Mouse (Mus musculus): Measurements from ENCODE around the gene Speer4f2. TPM values are rescaled to one million over a fixed set of nuclear protein-coding genes. Genes with fewer than 3 reads are reported as not detected.

The Speer4f2 gene
- polyA plus RNA-seq, 1 experiment = not detected

- H3ac ChIP-seq (ENCODE audit: control insufficient read depth, insufficient read length, low read depth) = no peak overlapping the region
- no peak for TF ChIP-seq FOSL1 (IDR thresholded peaks at IDR 0.05; ENCODE audit: insufficient read depth, low read length, poor library complexity, severe bottlenecking)
- TF ChIP-seq CTCF (IDR thresholded peaks at IDR 0.05; ENCODE audit: control insufficient read depth, insufficient read depth, insufficient read length) = no peak
- no peak for TF ChIP-seq USF1 (IDR thresholded peaks at IDR 0.05; ENCODE audit: low read depth)
- no peak for TF ChIP-seq MAX (IDR thresholded peaks at IDR 0.05)
- no peak for TF ChIP-seq MYOG (IDR thresholded peaks at IDR 0.05; ENCODE audit: control insufficient read depth, extremely low read depth, insufficient read length)
- TF ChIP-seq CEBPB (IDR thresholded peaks at IDR 0.05; ENCODE audit: low read depth) = no peak
- TF ChIP-seq MYOD1 (IDR thresholded peaks at IDR 0.05; ENCODE audit: control insufficient read depth, insufficient read length, low read depth) = no peak
- no peaks in the 10 kb centered on the region for H3K36me3 ChIP-seq (ENCODE audit: control insufficient read depth, insufficient read depth)
- H3K79me3 ChIP-seq (ENCODE audit: low read depth) = no peaks in the 10 kb centered on the region
- H3K27me3 ChIP-seq (ENCODE audit: control insufficient read depth, insufficient read depth, insufficient read length) = no peaks in the 10 kb centered on the region
- no peak overlapping the region for H3K4me3 ChIP-seq (ENCODE audit: insufficient read depth, poor library complexity, severe bottlenecking)
- no peaks in the 10 kb centered on the region for H3K79me2 ChIP-seq (ENCODE audit: control insufficient read depth, insufficient read depth)
Observed at GRCm38 (mm10) chr5:17391207-17391606, 18.2 kb downstream of the Speer4f2 start.

- Histone ChIP-seq H3K36me3 (ENCODE audit: control insufficient read depth, insufficient read depth) (no peaks in the 10 kb centered on the region), H3K79me3 (ENCODE audit: low read depth) (no peaks in the 10 kb centered on the region), H3ac (ENCODE audit: control insufficient read depth, insufficient read length, low read depth) (no peak overlapping the region), H3K4me3 (ENCODE audit: insufficient read depth, poor library complexity, severe bottlenecking) (no peak overlapping the region), H3K27me3 (ENCODE audit: control insufficient read depth, insufficient read depth, insufficient read length) (no peaks in the 10 kb centered on the region), H3K79me2 (ENCODE audit: control insufficient read depth, insufficient read depth) (no peaks in the 10 kb centered on the region)
- TF ChIP-seq USF1 (IDR thresholded peaks at IDR 0.05; ENCODE audit: low read depth) (no peak), MYOG (IDR thresholded peaks at IDR 0.05; ENCODE audit: control insufficient read depth, extremely low read depth, insufficient read length) (no peak), MYOD1 (IDR thresholded peaks at IDR 0.05; ENCODE audit: control insufficient read depth, insufficient read length, low read depth) (no peak), MAX (IDR thresholded peaks at IDR 0.05) (no peak), CEBPB (IDR thresholded peaks at IDR 0.05; ENCODE audit: low read depth) (no peak), FOSL1 (IDR thresholded peaks at IDR 0.05; ENCODE audit: insufficient read depth, low read length, poor library complexity, severe bottlenecking) (no peak), CTCF (IDR thresholded peaks at IDR 0.05; ENCODE audit: control insufficient read depth, insufficient read depth, insufficient read length) (no peak)
Observed at GRCm38 (mm10) chr5:17400571-17400970, 27.6 kb downstream of the Speer4f2 start.

GRCm38 (mm10) chr5:17401206-17402077, 28.5 kb downstream of the Speer4f2 start:
- Histone ChIP-seq H3ac (ENCODE audit: control insufficient read depth, insufficient read length, low read depth) (no peak overlapping the region), H3K79me2 (ENCODE audit: control insufficient read depth, insufficient read depth) (no peaks in the 10 kb centered on the region), H3K36me3 (ENCODE audit: control insufficient read depth, insufficient read depth) (no peaks in the 10 kb centered on the region), H3K79me3 (ENCODE audit: low read depth) (no peaks in the 10 kb centered on the region), H3K27me3 (ENCODE audit: control insufficient read depth, insufficient read depth, insufficient read length) (no peaks in the 10 kb centered on the region), H3K4me3 (ENCODE audit: insufficient read depth, poor library complexity, severe bottlenecking) (no peak overlapping the region)
- no peak for TF ChIP-seq MAX (IDR thresholded peaks at IDR 0.05)
- TF ChIP-seq CTCF (IDR thresholded peaks at IDR 0.05; ENCODE audit: control insufficient read depth, insufficient read depth, insufficient read length) = no peak
- no peak for TF ChIP-seq USF1 (IDR thresholded peaks at IDR 0.05; ENCODE audit: low read depth)
- no peak for TF ChIP-seq CEBPB (IDR thresholded peaks at IDR 0.05; ENCODE audit: low read depth)
- TF ChIP-seq FOSL1 (IDR thresholded peaks at IDR 0.05; ENCODE audit: insufficient read depth, low read length, poor library complexity, severe bottlenecking) = no peak

GRCm38 (mm10) chr5:17402330-17403125, 29.5 kb downstream of the Speer4f2 start:
- no peaks in the 10 kb centered on the region for H3K36me3 ChIP-seq (ENCODE audit: control insufficient read depth, insufficient read depth)
- H3K79me3 ChIP-seq (ENCODE audit: low read depth) = no peaks in the 10 kb centered on the region
- H3ac ChIP-seq (ENCODE audit: control insufficient read depth, insufficient read length, low read depth) = no peak overlapping the region
- no peaks in the 10 kb centered on the region for H3K79me2 ChIP-seq (ENCODE audit: control insufficient read depth, insufficient read depth)
- TF ChIP-seq USF1 (IDR thresholded peaks at IDR 0.05; ENCODE audit: low read depth) (no peak), CEBPB (IDR thresholded peaks at IDR 0.05; ENCODE audit: low read depth) (no peak), FOSL1 (IDR thresholded peaks at IDR 0.05; ENCODE audit: insufficient read depth, low read length, poor library complexity, severe bottlenecking) (no peak), MAX (IDR thresholded peaks at IDR 0.05) (no peak), CTCF (IDR thresholded peaks at IDR 0.05; ENCODE audit: control insufficient read depth, insufficient read depth, insufficient read length) (no peak), MYOD1 (IDR thresholded peaks at IDR 0.05; ENCODE audit: control insufficient read depth, insufficient read length, low read depth) (no peak), MYOG (IDR thresholded peaks at IDR 0.05; ENCODE audit: control insufficient read depth, extremely low read depth, insufficient read length) (no peak)
- no peaks in the 10 kb centered on the region for H3K27me3 ChIP-seq (ENCODE audit: control insufficient read depth, insufficient read depth, insufficient read length)
- H3K4me3 ChIP-seq (ENCODE audit: insufficient read depth, poor library complexity, severe bottlenecking) = no peak overlapping the region

- no peak overlapping the region for H3K4me3 ChIP-seq (ENCODE audit: insufficient read depth, poor library complexity, severe bottlenecking)
- no peaks in the 10 kb centered on the region for H3K27me3 ChIP-seq (ENCODE audit: control insufficient read depth, insufficient read depth, insufficient read length)
- H3K79me3 ChIP-seq (ENCODE audit: low read depth) = no peaks in the 10 kb centered on the region
- H3ac ChIP-seq (ENCODE audit: control insufficient read depth, insufficient read length, low read depth) = no peak overlapping the region
- H3K79me2 ChIP-seq (ENCODE audit: control insufficient read depth, insufficient read depth) = no peaks in the 10 kb centered on the region
- no peaks in the 10 kb centered on the region for H3K36me3 ChIP-seq (ENCODE audit: control insufficient read depth, insufficient read depth)
- TF ChIP-seq CEBPB (IDR thresholded peaks at IDR 0.05; ENCODE audit: low read depth) (no peak), MAX (IDR thresholded peaks at IDR 0.05) (no peak), FOSL1 (IDR thresholded peaks at IDR 0.05; ENCODE audit: insufficient read depth, low read length, poor library complexity, severe bottlenecking) (no peak), MYOG (IDR thresholded peaks at IDR 0.05; ENCODE audit: control insufficient read depth, extremely low read depth, insufficient read length) (no peak), CTCF (IDR thresholded peaks at IDR 0.05; ENCODE audit: control insufficient read depth, insufficient read depth, insufficient read length) (no peak)
Observed at GRCm38 (mm10) chr5:17403584-17403983, 30.6 kb downstream of the Speer4f2 start.
